Mouse (Mus musculus) fibroblast of lung, adult 2 months (primary cell): ENCODE measurements around the gene Prdm15.
A peak's percentile ranks its signal among the peaks of the same experiment; 100 is the strongest.

Experiments used
- DNase-seq: peaks from one replicate; pipeline ENCODE4 v3.0.0-alpha.2; 2011; ENCODE audit warnings: low read depth

Prdm15 gene

GRCm38 (mm10) chr16:97851741-97852319 lies at the start of gene Prdm15:
Gene Prdm15 (minus strand): TSS chr16:97851850.
- no peak for DNase-seq

GRCm38 (mm10) chr16:97897346-97898024 lies 45.8 kb upstream of the Prdm15 start:
- peak; percentile 79 for DNase-seq

GRCm38 (mm10) chr16:97887762-97888161 lies 36.1 kb upstream of the Prdm15 start:
- DNase-seq: no peak

GRCm38 (mm10) chr16:97883696-97884095 lies 32.0 kb upstream of the Prdm15 start:
- no peak for DNase-seq

GRCm38 (mm10) chr16:97882891-97883290 lies 31.2 kb upstream of the Prdm15 start:
- no peak for DNase-seq

- no peak for DNase-seq
These were observed 27.5 kb upstream of the Prdm15 start for GRCm38 (mm10) chr16:97879134-97879533.

- DNase-seq: no peak
These were observed 25.9 kb upstream of the Prdm15 start for GRCm38 (mm10) chr16:97877502-97877901.

- no peak for DNase-seq
These were observed 23.5 kb upstream of the Prdm15 start for GRCm38 (mm10) chr16:97875101-97875500.

GRCm38 (mm10) chr16:97874376-97874775 lies 22.7 kb upstream of the Prdm15 start:
- no peak for DNase-seq

- DNase-seq: no peak
These were observed 21.0 kb upstream of the Prdm15 start for GRCm38 (mm10) chr16:97872657-97873056.

- DNase-seq: no peak
These were observed 17.8 kb upstream of the Prdm15 start for GRCm38 (mm10) chr16:97869193-97870102.

GRCm38 (mm10) chr16:97863932-97864467 lies 12.3 kb upstream of the Prdm15 start:
- DNase-seq: no peak

GRCm38 (mm10) chr16:97856050-97856449 lies 4.4 kb upstream of the Prdm15 start:
- DNase-seq: no peak

GRCm38 (mm10) chr16:97851061-97851740 lies 449 bp downstream of the Prdm15 start:
- peak; percentile 44 for DNase-seq

GRCm38 (mm10) chr16:97850667-97851060 lies 986 bp downstream of the Prdm15 start:
- no peak for DNase-seq

- no peak for DNase-seq
These were observed 2.8 kb downstream of the Prdm15 start for GRCm38 (mm10) chr16:97848832-97849231.

GRCm38 (mm10) chr16:97844967-97845937 lies 6.4 kb downstream of the Prdm15 start:
- no peak for DNase-seq

- no peak for DNase-seq
These were observed 19.5 kb downstream of the Prdm15 start for GRCm38 (mm10) chr16:97832154-97832553.

GRCm38 (mm10) chr16:97828207-97828606 lies 23.4 kb downstream of the Prdm15 start:
- DNase-seq: no peak

GRCm38 (mm10) chr16:97823311-97824007 lies 28.2 kb downstream of the Prdm15 start:
- DNase-seq: no peak
